Mouse (Mus musculus): Measurements from ENCODE around the gene Olfr813. TPM values are rescaled to one million over a fixed set of nuclear protein-coding genes. Genes with fewer than 3 reads are reported as not detected.
"Not testable (repeated sequence)": the region's sequence is repeated elsewhere in the genome, so short reads cannot be mapped to it uniquely, and the experiment has no call there.

Gene Olfr813
- total RNA-seq (2014; fragmentation: Nextera tagmentation) (not detected in 2 replicates), total RNA-seq (2017) (not detected in 2 replicates)

- ATAC-seq (replicated peaks; ENCODE audit: low FRiP score, low TSS enrichment, poor library complexity, severe bottlenecking), result no peak
These were observed at the start of gene Olfr813 for GRCm38 (mm10) chr10:129855067-129855466. TSS of gene Olfr813 (plus strand) at chr10:129855367.

DNA sequence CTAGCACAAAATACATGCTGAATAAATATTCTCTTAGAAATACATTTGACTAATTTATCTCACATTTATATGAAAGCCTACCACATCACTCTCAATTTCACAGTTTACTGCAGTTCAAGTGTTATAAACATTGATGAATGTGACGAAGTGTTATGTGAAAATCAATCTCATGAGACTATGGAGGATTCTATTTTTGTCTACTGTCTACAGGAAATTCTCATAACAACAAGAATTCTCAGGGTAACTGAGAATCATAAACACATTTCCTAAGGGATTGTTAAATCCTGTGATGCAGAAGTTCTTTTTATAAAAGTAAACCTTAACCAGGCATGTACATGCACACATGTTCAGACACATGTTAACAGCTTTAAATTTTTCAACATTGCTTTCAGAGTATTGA lies 9.2 kb upstream of the Olfr813 start, which contains the start of gene Olfr812:
Gene Olfr812, minus strand, starts transcription at position 101 of the 400 bp plus-strand sequence.
- no peak for ATAC-seq (replicated peaks; ENCODE audit: low FRiP score, low TSS enrichment, poor library complexity, severe bottlenecking)

GRCm38 (mm10) chr10:129847343-129847742 lies 7.8 kb upstream of the Olfr813 start:
- no peak for ATAC-seq (replicated peaks; ENCODE audit: low FRiP score, low TSS enrichment, poor library complexity, severe bottlenecking)

- ATAC-seq (replicated peaks; ENCODE audit: low FRiP score, low TSS enrichment, poor library complexity, severe bottlenecking), result not testable (repeated sequence)
These were observed 24.6 kb downstream of the Olfr813 start, which contains the start of gene Olfr814 for GRCm38 (mm10) chr10:129879751-129880150. TSS of gene Olfr814 (minus strand) at chr10:129879851.

- ATAC-seq (replicated peaks; ENCODE audit: low FRiP score, low TSS enrichment, poor library complexity, severe bottlenecking), result not testable (repeated sequence)
These were observed 30.3 kb downstream of the Olfr813 start for GRCm38 (mm10) chr10:129885496-129885895.

DNA sequence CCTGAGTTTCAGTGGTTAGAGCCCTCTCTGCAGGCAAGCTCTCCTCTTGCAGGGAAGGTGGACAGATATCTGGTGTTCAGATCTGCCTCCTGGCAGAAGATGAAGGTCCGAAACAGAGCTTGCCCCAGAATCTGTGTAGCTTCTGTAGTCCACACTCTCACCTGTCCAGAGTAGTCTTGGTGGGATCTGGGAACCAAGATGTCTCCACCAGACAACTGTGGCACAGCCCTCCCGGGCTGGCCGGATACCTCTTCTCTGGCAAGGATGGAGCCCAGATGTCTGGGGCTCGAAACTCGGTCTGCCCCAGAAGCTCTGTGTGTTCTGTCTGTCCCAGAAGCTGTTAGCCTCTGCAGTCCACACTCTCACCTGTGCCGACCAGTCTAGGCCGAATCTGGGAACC lies 30.8 kb downstream of the Olfr813 start:
- no peak for ATAC-seq (replicated peaks; ENCODE audit: low FRiP score, low TSS enrichment, poor library complexity, severe bottlenecking)

DNA sequence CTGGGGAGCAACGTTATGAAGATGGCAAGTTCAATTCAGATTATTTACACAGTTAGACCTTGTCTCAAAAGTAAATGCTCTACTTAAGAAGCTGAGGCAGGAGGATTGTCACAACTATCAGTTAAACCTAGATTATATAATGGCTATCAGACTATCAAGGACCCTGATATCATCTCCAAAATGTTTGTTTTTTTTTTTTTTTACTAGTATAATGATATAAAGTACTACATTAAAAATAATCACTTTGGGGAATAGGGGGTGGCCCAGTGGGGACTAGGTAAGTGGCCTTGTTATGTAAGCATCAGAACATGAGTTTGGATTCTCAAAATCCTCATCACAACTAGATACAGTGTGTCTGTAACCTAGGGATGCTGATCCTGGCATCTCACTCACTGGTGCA lies 50.6 kb downstream of the Olfr813 start, which contains the start of gene Olfr815:
Gene Olfr815, minus strand, starts transcription at position 101 of the 400 bp plus-strand sequence.
- ATAC-seq (replicated peaks; ENCODE audit: low FRiP score, low TSS enrichment, poor library complexity, severe bottlenecking), result not testable (repeated sequence)

Other genes with a start within 250 kb of the Olfr813 start
- not detected in 2 replicates for gene Olfr796, start 242.8 kb upstream of the Olfr813 start, total RNA-seq (2014; fragmentation: Nextera tagmentation)
- gene Olfr796, start 242.8 kb upstream of the Olfr813 start, total RNA-seq (2017), result not detected in 2 replicates
- not detected in 2 replicates for gene Olfr798, start 227.4 kb upstream of the Olfr813 start, total RNA-seq (2014; fragmentation: Nextera tagmentation)
- gene Olfr798, start 227.4 kb upstream of the Olfr813 start, total RNA-seq (2017), result not detected in 2 replicates
- gene Olfr799, start 217.9 kb upstream of the Olfr813 start, total RNA-seq (2014; fragmentation: Nextera tagmentation), result not detected in 2 replicates
- gene Olfr799, start 217.9 kb upstream of the Olfr813 start, total RNA-seq (2017), result not detected in 2 replicates
- gene Olfr800, start 197.7 kb upstream of the Olfr813 start, total RNA-seq (2014; fragmentation: Nextera tagmentation), result not detected in 2 replicates
- not detected in 2 replicates for gene Olfr800, start 197.7 kb upstream of the Olfr813 start, total RNA-seq (2017)
- gene Olfr801, start 181.5 kb upstream of the Olfr813 start, total RNA-seq (2014; fragmentation: Nextera tagmentation), result not detected in 2 replicates
- not detected in 2 replicates for gene Olfr801, start 181.5 kb upstream of the Olfr813 start, total RNA-seq (2017)
- gene Olfr802, start 167.2 kb upstream of the Olfr813 start, total RNA-seq (2014; fragmentation: Nextera tagmentation), result not detected in 2 replicates
- not detected in 2 replicates for gene Olfr802, start 167.2 kb upstream of the Olfr813 start, total RNA-seq (2017)
- not detected in 2 replicates for gene Olfr803, start 161.1 kb upstream of the Olfr813 start, total RNA-seq (2014; fragmentation: Nextera tagmentation)
- not detected in 2 replicates for gene Olfr803, start 161.1 kb upstream of the Olfr813 start, total RNA-seq (2017)
- not detected in 2 replicates for gene Olfr804, start 152.2 kb upstream of the Olfr813 start, total RNA-seq (2014; fragmentation: Nextera tagmentation)
- not detected in 2 replicates for gene Olfr804, start 152.2 kb upstream of the Olfr813 start, total RNA-seq (2017)
- gene Olfr805, start 126.0 kb upstream of the Olfr813 start, total RNA-seq (2014; fragmentation: Nextera tagmentation), result not detected in 2 replicates
- gene Olfr805, start 126.0 kb upstream of the Olfr813 start, total RNA-seq (2017), result not detected in 2 replicates
- not detected in 2 replicates for gene Olfr806, start 113.4 kb upstream of the Olfr813 start, total RNA-seq (2014; fragmentation: Nextera tagmentation)
- gene Olfr806, start 113.4 kb upstream of the Olfr813 start, total RNA-seq (2017), result not detected in 2 replicates
- gene Olfr807, start 97.6 kb upstream of the Olfr813 start, total RNA-seq (2014; fragmentation: Nextera tagmentation), result not detected in 2 replicates
- gene Olfr807, start 97.6 kb upstream of the Olfr813 start, total RNA-seq (2017), result not detected in 2 replicates
- gene Olfr808, start 89.9 kb upstream of the Olfr813 start, total RNA-seq (2014; fragmentation: Nextera tagmentation), result 0.12 TPM in 1 of 2 replicates, not detected in the other
- gene Olfr808, start 89.9 kb upstream of the Olfr813 start, total RNA-seq (2017), result not detected in 2 replicates
- gene Olfr809, start 80.7 kb upstream of the Olfr813 start, total RNA-seq (2014; fragmentation: Nextera tagmentation), result not detected in 2 replicates
- not detected in 2 replicates for gene Olfr809, start 80.7 kb upstream of the Olfr813 start, total RNA-seq (2017)
- gene Olfr810, start 60.5 kb upstream of the Olfr813 start, total RNA-seq (2014; fragmentation: Nextera tagmentation), result not detected in 2 replicates
- not detected in 2 replicates for gene Olfr810, start 60.5 kb upstream of the Olfr813 start, total RNA-seq (2017)
- gene Olfr811, start 51.0 kb upstream of the Olfr813 start, total RNA-seq (2014; fragmentation: Nextera tagmentation), result not detected in 2 replicates
- not detected in 2 replicates for gene Olfr811, start 51.0 kb upstream of the Olfr813 start, total RNA-seq (2017)
- not detected in 2 replicates for gene Olfr812, start 9.3 kb upstream of the Olfr813 start, total RNA-seq (2014; fragmentation: Nextera tagmentation)
- not detected in 2 replicates for gene Olfr812, start 9.3 kb upstream of the Olfr813 start, total RNA-seq (2017)
- not detected in 2 replicates for gene Olfr814, start 24.5 kb downstream of the Olfr813 start, total RNA-seq (2014; fragmentation: Nextera tagmentation)
- not detected in 2 replicates for gene Olfr814, start 24.5 kb downstream of the Olfr813 start, total RNA-seq (2017)
- gene Olfr815, start 50.5 kb downstream of the Olfr813 start, total RNA-seq (2014; fragmentation: Nextera tagmentation), result not detected in 2 replicates
- not detected in 2 replicates for gene Olfr815, start 50.5 kb downstream of the Olfr813 start, total RNA-seq (2017)
- not detected in 2 replicates for gene Olfr816, start 60.2 kb downstream of the Olfr813 start, total RNA-seq (2014; fragmentation: Nextera tagmentation)
- not detected in 2 replicates for gene Olfr816, start 60.2 kb downstream of the Olfr813 start, total RNA-seq (2017)
- not detected in 2 replicates for gene Olfr818, start 93.7 kb downstream of the Olfr813 start, total RNA-seq (2014; fragmentation: Nextera tagmentation)
- not detected in 2 replicates for gene Olfr818, start 93.7 kb downstream of the Olfr813 start, total RNA-seq (2017)
- not detected in 2 replicates for gene Olfr819, start 111.9 kb downstream of the Olfr813 start, total RNA-seq (2014; fragmentation: Nextera tagmentation)
- not detected in 2 replicates for gene Olfr819, start 111.9 kb downstream of the Olfr813 start, total RNA-seq (2017)
- not detected in 2 replicates for gene Olfr247, start 120.8 kb downstream of the Olfr813 start, total RNA-seq (2014; fragmentation: Nextera tagmentation)
- gene Olfr247, start 120.8 kb downstream of the Olfr813 start, total RNA-seq (2017), result not detected in 2 replicates
- gene Gm10310, start 129.7 kb downstream of the Olfr813 start, total RNA-seq (2014; fragmentation: Nextera tagmentation), result not detected in 2 replicates
- not detected in 2 replicates for gene Gm10310, start 129.7 kb downstream of the Olfr813 start, total RNA-seq (2017)
- gene Olfr820, start 157.3 kb downstream of the Olfr813 start, total RNA-seq (2014; fragmentation: Nextera tagmentation), result not detected in 2 replicates
- not detected in 2 replicates for gene Olfr820, start 157.3 kb downstream of the Olfr813 start, total RNA-seq (2017)
- not detected in 2 replicates for gene Olfr821, start 175.0 kb downstream of the Olfr813 start, total RNA-seq (2014; fragmentation: Nextera tagmentation)
- gene Olfr821, start 175.0 kb downstream of the Olfr813 start, total RNA-seq (2017), result not detected in 2 replicates
- gene Olfr822, start 215.8 kb downstream of the Olfr813 start, total RNA-seq (2014; fragmentation: Nextera tagmentation), result not detected in 2 replicates
- gene Olfr822, start 215.8 kb downstream of the Olfr813 start, total RNA-seq (2017), result not detected in 2 replicates